Mouse (Mus musculus): ENCODE measurements around the gene Kcnk13.
A peak's percentile ranks its signal among the peaks of the same experiment; 100 is the strongest.

The Kcnk13 gene

GRCm38 (mm10) chr12:99964301-99965202 is at the start of gene Kcnk13:
TSS of gene Kcnk13 (plus strand) at chr12:99964499.
- DNase-seq, result peak; percentile 66 to 69

- no peak for DNase-seq
These were observed 46.4 kb upstream of the Kcnk13 start for GRCm38 (mm10) chr12:99917800-99918427.

- DNase-seq, result no peak
These were observed 44.7 kb upstream of the Kcnk13 start for GRCm38 (mm10) chr12:99919636-99920035.

- peak in 1 of 2 experiments; percentile 52 for DNase-seq
These were observed 43.3 kb upstream of the Kcnk13 start for GRCm38 (mm10) chr12:99921045-99921444.

GRCm38 (mm10) chr12:99923131-99923606 is 41.1 kb upstream of the Kcnk13 start:
- no peak for DNase-seq

GRCm38 (mm10) chr12:99923703-99924102 is 40.6 kb upstream of the Kcnk13 start:
- no peak for DNase-seq

GRCm38 (mm10) chr12:99928311-99928710 is 36.0 kb upstream of the Kcnk13 start:
- no peak for DNase-seq

GRCm38 (mm10) chr12:99929160-99929559 is 35.1 kb upstream of the Kcnk13 start:
- no peak for DNase-seq

- no peak for DNase-seq
These were observed 32.1 kb upstream of the Kcnk13 start for GRCm38 (mm10) chr12:99932245-99932644.

- DNase-seq, result no peak
These were observed 30.7 kb upstream of the Kcnk13 start for GRCm38 (mm10) chr12:99933630-99934029.

- peak in 1 of 2 experiments; percentile 29 for DNase-seq
These were observed 28.9 kb upstream of the Kcnk13 start for GRCm38 (mm10) chr12:99935403-99935802.

- DNase-seq, result no peak
These were observed 25.8 kb upstream of the Kcnk13 start for GRCm38 (mm10) chr12:99938476-99938875.

GRCm38 (mm10) chr12:99939179-99939578 is 25.1 kb upstream of the Kcnk13 start:
- DNase-seq, result no peak

- no peak for DNase-seq
These were observed 23.6 kb upstream of the Kcnk13 start for GRCm38 (mm10) chr12:99940704-99941103.

- no peak for DNase-seq
These were observed 21.9 kb upstream of the Kcnk13 start for GRCm38 (mm10) chr12:99942441-99942840.

- DNase-seq, result peak; percentile 82 to 91
These were observed 11.4 kb upstream of the Kcnk13 start for GRCm38 (mm10) chr12:99952928-99953327.

GRCm38 (mm10) chr12:99956411-99956810 is 7.9 kb upstream of the Kcnk13 start:
- DNase-seq, result no peak

GRCm38 (mm10) chr12:99958068-99959060 is 5.9 kb upstream of the Kcnk13 start:
- DNase-seq, result no peak

- no peak for DNase-seq
These were observed 5.0 kb upstream of the Kcnk13 start for GRCm38 (mm10) chr12:99959291-99959690.

GRCm38 (mm10) chr12:99959930-99960329 is 4.4 kb upstream of the Kcnk13 start:
- no peak for DNase-seq

- no peak for DNase-seq
These were observed 3.6 kb upstream of the Kcnk13 start for GRCm38 (mm10) chr12:99960675-99961074.

All from cerebellum, postnatal 14 days (tissue).